Comparison of ENCODE assay signal across 31 mouse cellular contexts in the genomic region with DNA sequence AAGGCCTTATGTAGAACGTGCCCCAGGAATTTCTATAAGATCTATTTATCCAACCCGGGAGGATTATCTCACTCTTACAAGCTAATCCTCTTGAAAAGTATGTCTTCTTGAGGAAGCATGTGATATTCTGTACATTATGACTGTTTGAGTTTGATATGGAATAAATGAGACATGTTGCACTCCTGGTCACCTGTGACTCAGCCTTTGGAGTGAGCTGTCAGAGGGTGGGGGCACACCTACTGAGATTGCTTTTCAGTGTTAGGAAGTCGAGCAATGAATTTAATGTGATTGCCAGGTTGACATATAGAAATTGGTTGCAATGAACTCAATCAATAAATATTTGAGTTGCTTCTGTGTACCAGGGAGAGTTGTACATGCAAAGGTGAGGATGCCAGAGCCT.
"Had no signal": no experiment of that assay in that cellular context is flagged by ENCODE, and none has a peak within 500 bp of the region (broad histone marks: within the 10 kb centered on the region; RNA-seq: fewer than 3 reads in every experiment).

No protein-coding gene starts in this region.

- H3K36me3 ChIP-seq: limb, embryonic 10.5 days; limb, embryonic 12.5 days; limb, embryonic 13.5 days; limb, embryonic 15.5 days; liver, embryonic 12.5 days; liver, embryonic 13.5 days; liver, embryonic 15.5 days; lung, embryonic 15.5 days; midbrain, embryonic 10.5 days; midbrain, embryonic 12.5 days; midbrain, embryonic 13.5 days; midbrain, embryonic 15.5 days had no signal

- H3K9me3 ChIP-seq: limb, embryonic 10.5 days; limb, embryonic 12.5 days; limb, embryonic 13.5 days; limb, embryonic 15.5 days; liver, embryonic 12.5 days; liver, embryonic 13.5 days; liver, embryonic 15.5 days; lung, embryonic 15.5 days; megakaryocyte, embryonic 14.5 days; midbrain, embryonic 10.5 days; midbrain, embryonic 12.5 days; midbrain, embryonic 13.5 days; midbrain, embryonic 15.5 days had no signal

- H3K4me3 ChIP-seq: left cerebral cortex, adult 2 months; limb, embryonic 10.5 days; limb, embryonic 12.5 days; limb, embryonic 13.5 days; limb, embryonic 15.5 days; liver, embryonic 12.5 days; liver, embryonic 13.5 days; liver, embryonic 15.5 days; lung, embryonic 15.5 days; megakaryocyte, embryonic 14.5 days; midbrain, embryonic 10.5 days; midbrain, embryonic 12.5 days; midbrain, embryonic 13.5 days; midbrain, embryonic 15.5 days; myocyte had no signal

- ATAC-seq: liver, embryonic 12.5 days; liver, postnatal 0 days; lung, postnatal 0 days; midbrain, embryonic 13.5 days; midbrain, embryonic 15.5 days; midbrain, embryonic 16.5 days had no signal

- H3K4me2 ChIP-seq: limb, embryonic 12.5 days; limb, embryonic 13.5 days; limb, embryonic 15.5 days; liver, embryonic 11.5 days; liver, embryonic 12.5 days; liver, embryonic 13.5 days; liver, embryonic 15.5 days; lung, embryonic 14.5 days; lung, embryonic 15.5 days; midbrain, embryonic 11.5 days; midbrain, embryonic 12.5 days; midbrain, embryonic 13.5 days; midbrain, embryonic 15.5 days had no signal

- H3K27ac ChIP-seq: left cerebral cortex, adult 2 months; limb, embryonic 10.5 days; limb, embryonic 12.5 days; limb, embryonic 13.5 days; limb, embryonic 15.5 days; liver, embryonic 12.5 days; liver, embryonic 13.5 days; liver, embryonic 14.5 days; liver, embryonic 15.5 days; lung, embryonic 15.5 days; macrophage; midbrain, embryonic 10.5 days; midbrain, embryonic 12.5 days; midbrain, embryonic 13.5 days; midbrain, embryonic 15.5 days had no signal

- H3K27me3 ChIP-seq: limb, embryonic 12.5 days; limb, embryonic 13.5 days; limb, embryonic 15.5 days; liver, embryonic 12.5 days; liver, embryonic 13.5 days; liver, embryonic 15.5 days; lung, embryonic 15.5 days; megakaryocyte, embryonic 14.5 days; midbrain, embryonic 12.5 days; midbrain, embryonic 13.5 days; midbrain, embryonic 15.5 days had no signal

- H3K4me1 ChIP-seq: limb, embryonic 10.5 days; limb, embryonic 12.5 days; limb, embryonic 13.5 days; limb, embryonic 15.5 days; liver, embryonic 12.5 days; liver, embryonic 13.5 days; liver, embryonic 15.5 days; lung, embryonic 15.5 days; megakaryocyte, embryonic 14.5 days; midbrain, embryonic 10.5 days; midbrain, embryonic 12.5 days; midbrain, embryonic 13.5 days; midbrain, embryonic 15.5 days had no signal

- H3K9ac ChIP-seq: limb, embryonic 12.5 days; limb, embryonic 13.5 days; limb, embryonic 15.5 days; liver, embryonic 12.5 days; liver, embryonic 13.5 days; liver, embryonic 14.5 days; liver, embryonic 15.5 days; liver, postnatal 0 days; lung, embryonic 14.5 days; lung, embryonic 15.5 days; midbrain, embryonic 12.5 days; midbrain, embryonic 13.5 days; midbrain, embryonic 15.5 days had no signal

- DNase-seq: left cerebral cortex, postnatal 4 days; liver, embryonic 13.5 days; liver, postnatal 0 days; lung, adult 18-20 months; lung, adult 2 months; lung, embryonic 14.5 days; lung, postnatal 10 days; lung, postnatal 14 days; lung, postnatal 36 days; lung, postnatal 4 days; midbrain, embryonic 14.5 days had no signal
